8 mouse cellular contexts compared by ENCODE assay signal in genomic region chr11:60351925-60352371, GRCm38 (mm10). TPM values are rescaled to one million over a fixed set of nuclear protein-coding genes. Genes with fewer than 3 reads are reported as not detected.
DNase-seq lines count a peak whose midpoint lies in the region; ATAC-seq and TF ChIP-seq lines count a peak whose summit lies in the region.

No protein-coding gene starts in this region.

- H3K9ac ChIP-seq in limb, embryonic 15.5 days: peak overlapping the region; percentile 62
- peak overlapping the region; percentile 77 for H3K9ac ChIP-seq in neural tube, embryonic 14.5 days (replicated peaks; ENCODE audit: low read depth, low read length)

- H3K27ac ChIP-seq in kidney, adult 2 months (ENCODE audit: insufficient read depth, low read depth, low read length): peak overlapping the region; percentile 74
- peak overlapping the region; percentile 81 for H3K27ac ChIP-seq in limb, embryonic 15.5 days
- peak overlapping the region; percentile 80 for H3K27ac ChIP-seq in neural tube, embryonic 14.5 days (ENCODE audit: low read depth, low read length)

- no peak for TF ChIP-seq CTCF in kidney, adult 2 months (conservative IDR thresholded peaks at IDR 0.05; ENCODE audit: insufficient read depth, insufficient read length, low read depth, low read length)

- H3K4me1 ChIP-seq in erythroblast, embryonic 14.5 days (ENCODE audit: control insufficient read depth): peaks cover 55% of the 10 kb centered on the region
- peaks cover 14% of the 10 kb centered on the region for H3K4me1 ChIP-seq in kidney, adult 2 months (ENCODE audit: control insufficient read depth, insufficient read depth, low read length)
- peaks cover 16% of the 10 kb centered on the region for H3K4me1 ChIP-seq in limb, embryonic 15.5 days
- H3K4me1 ChIP-seq in neural tube, embryonic 14.5 days (ENCODE audit: control insufficient read depth, insufficient read depth, low read length): peaks cover 17% of the 10 kb centered on the region

- 7% methylated on average over 11 of the region's 11 CpGs for WGBS in kidney, adult 2 months
- 23% methylated on average over 11 of the region's 11 CpGs for WGBS in limb, embryonic 15.5 days
- 23% methylated on average over 11 of the region's 11 CpGs for WGBS in neural tube, embryonic 14.5 days

- peak overlapping the region; percentile 88 for H3K4me2 ChIP-seq in limb, embryonic 15.5 days
- H3K4me2 ChIP-seq in neural tube, embryonic 14.5 days (ENCODE audit: low read depth, low read length): peak overlapping the region; percentile 94

- H3K27me3 ChIP-seq in erythroblast, embryonic 14.5 days (ENCODE audit: control insufficient read depth): no peaks in the 10 kb centered on the region
- H3K27me3 ChIP-seq in kidney, adult 2 months (replicated peaks; ENCODE audit: control insufficient read depth, insufficient read depth, low read length): no peaks in the 10 kb centered on the region
- H3K27me3 ChIP-seq in limb, embryonic 15.5 days: no peaks in the 10 kb centered on the region
- H3K27me3 ChIP-seq in neural tube, embryonic 14.5 days (ENCODE audit: control insufficient read depth, insufficient read depth, low read length): no peaks in the 10 kb centered on the region

- no peak for ATAC-seq in erythroblast, adult 5-6 weeks (replicated peaks; ENCODE audit: low FRiP score, poor library complexity, severe bottlenecking)
- ATAC-seq in limb, embryonic 15.5 days (ENCODE audit: insufficient number of reproducible peaks, low FRiP score, low TSS enrichment, low read depth): no peak
- no peak for ATAC-seq in neural tube, embryonic 14.5 days (ENCODE audit: low read depth)

- no peak for TF ChIP-seq POLR2A in kidney, adult 2 months (IDR thresholded peaks at IDR 0.05; ENCODE audit: low read depth, low read length)

- H3K36me3 ChIP-seq in erythroblast, embryonic 14.5 days (ENCODE audit: control insufficient read depth): peaks cover 3% of the 10 kb centered on the region
- H3K36me3 ChIP-seq in kidney, adult 2 months (ENCODE audit: control insufficient read depth, insufficient read depth, low read length): no peaks in the 10 kb centered on the region
- no peaks in the 10 kb centered on the region for H3K36me3 ChIP-seq in limb, embryonic 15.5 days
- H3K36me3 ChIP-seq in neural tube, embryonic 14.5 days (ENCODE audit: control insufficient read depth, insufficient read depth, low read length): no peaks in the 10 kb centered on the region

- H3K4me3 ChIP-seq in erythroblast, embryonic 14.5 days (replicated peaks): peak overlapping the region; percentile 74
- H3K4me3 ChIP-seq in kidney, adult 2 months (ENCODE audit: insufficient read depth, low read depth, low read length): peak overlapping the region; percentile 76
- peak overlapping the region; percentile 92 for H3K4me3 ChIP-seq in limb, embryonic 15.5 days
- peak overlapping the region; percentile 71 for H3K4me3 ChIP-seq in neural tube, embryonic 14.5 days (ENCODE audit: low read depth, low read length)

- H3K9me3 ChIP-seq in erythroblast, embryonic 14.5 days (ENCODE audit: control insufficient read depth, low read length): no peaks in the 10 kb centered on the region
- no peaks in the 10 kb centered on the region for H3K9me3 ChIP-seq in limb, embryonic 15.5 days
- no peaks in the 10 kb centered on the region for H3K9me3 ChIP-seq in neural tube, embryonic 14.5 days (ENCODE audit: control insufficient read depth, low read length)

- DNase-seq in c-Kit-positive CD71-positive TER-119-positive erythroid progenitor cells, embryonic 14.5 days (ENCODE audit: low spot score): peak; percentile 32
- DNase-seq in heart, adult 11 months: peak; percentile 97
- DNase-seq in kidney, adult 2 months: peak; percentile 42
- no peak for DNase-seq in urinary bladder, postnatal 10 days (ENCODE audit: low spot score)

RNA-seq across cellular contexts. Expression of gene Tom1l2, which starts 0.8 kb away (rescaled TPM):
- 0.94 and 1.0 TPM in 2 replicates for polyA plus RNA-seq in erythroblast, embryonic 14.5 days (2012)
- 2.7 and 4.8 TPM in 2 replicates for total RNA-seq in erythroblast, adult 5-6 weeks (2015; ENCODE audit: low replicate concordance)
- total RNA-seq in erythroblast, adult 5-6 weeks (2017; ENCODE audit: low replicate concordance): 2.0 and 9.2 TPM in 2 replicates
- polyA plus RNA-seq in kidney, adult 2 months (2012; rRNA removed): 95.2 and 125 TPM in 2 replicates
- 33.4 and 33.7 TPM in 2 replicates for polyA plus RNA-seq in limb, embryonic 15.5 days (2015; fragmentation: Nextera tagmentation; extraction: Ambion mirVana)
- polyA plus RNA-seq in neural tube, embryonic 14.5 days (2014; fragmentation: Nextera tagmentation; extraction: Ambion mirVana): 47.8 and 50.9 TPM in 2 replicates

RNA-seq across cellular contexts. Expression of gene Drc3, which starts 1.2 kb away (rescaled TPM):
- polyA plus RNA-seq in erythroblast, embryonic 14.5 days (2012): not detected in 2 replicates
- 1.3 TPM in 1 of 2 replicates, not detected in the other for total RNA-seq in erythroblast, adult 5-6 weeks (2015; ENCODE audit: low replicate concordance)
- total RNA-seq in erythroblast, adult 5-6 weeks (2017; ENCODE audit: low replicate concordance): not detected in 2 replicates
- 2.6 and 2.8 TPM in 2 replicates for polyA plus RNA-seq in kidney, adult 2 months (2012; rRNA removed)
- 1.7 and 1.8 TPM in 2 replicates for polyA plus RNA-seq in limb, embryonic 15.5 days (2015; fragmentation: Nextera tagmentation; extraction: Ambion mirVana)
- 5.2 TPM in 2 replicates for polyA plus RNA-seq in neural tube, embryonic 14.5 days (2014; fragmentation: Nextera tagmentation; extraction: Ambion mirVana)

Comparison
In these comparisons a context has a peak if more than half of its experiments do, and no peak if none do; other contexts are left out.
1. RNA of gene Tom1l2, which starts 0.8 kb away (polyA plus RNA-seq): 95.2 to 125 TPM in kidney, adult 2 months, 47.8 to 50.9 TPM in neural tube, embryonic 14.5 days and 33.4 to 33.7 TPM in limb, embryonic 15.5 days; 0.94 to 1.0 TPM in erythroblast, embryonic 14.5 days; every median in the first group is over 10 times any median in the second.
2. Peak in every context shown above with its lines, with median percentiles within 50 percentile points of each other: H3K4me3 ChIP-seq and H3K27ac ChIP-seq.